Comparison of ENCODE assay signal across 12 mouse cellular contexts in genomic region chr4:118149956-118150680, GRCm38 (mm10). TPM values are rescaled to one million over a fixed set of nuclear protein-coding genes. Genes with fewer than 3 reads are reported as not detected.
DNase-seq lines count a peak whose midpoint lies in the region; TF ChIP-seq lines count a peak whose summit lies in the region.
"Had no signal": no experiment of that assay in that cellular context is flagged by ENCODE, and none has a peak within 500 bp of the region (broad histone marks: within the 10 kb centered on the region; RNA-seq: fewer than 3 reads in every experiment).

No protein-coding gene starts in this region.

- peak; percentile 80 for DNase-seq in gastrocnemius, adult 2 months
- DNase-seq in gastrocnemius, postnatal 14 days = no peak
- no peak for DNase-seq in left cerebral cortex, adult 2 months (ENCODE audit: extremely low spot score in 1 of 2, low spot score in 2 of 2)
- no peak for DNase-seq in left cerebral cortex, postnatal 14 days (ENCODE audit: low spot score in 2 of 2)
- peak; percentile 78 to 83 for DNase-seq in cerebellum, postnatal 10 days
- DNase-seq in retina, embryonic 14.5 days (ENCODE audit: low spot score) = peak; percentile 60
- DNase-seq in thymus, postnatal 10 days (ENCODE audit: low spot score in 2 of 2) = no peak
- no peak for DNase-seq in urinary bladder, adult 18-20 months (ENCODE audit: low spot score in 2 of 2)
- DNase-seq: adrenal gland, postnatal 14 days; kidney, adult 9 months had no signal

- H3K27ac ChIP-seq in gastrocnemius, adult 2 months = peak overlapping the region; percentile 95
- H3K27ac ChIP-seq in left cerebral cortex, adult 2 months = peak overlapping the region; percentile 6; the same call in 1 of the 2 replicates
- H3K27ac ChIP-seq: embryonic facial prominence, embryonic 12.5 days; liver, embryonic 12.5 days had no signal

- no peak for TF ChIP-seq CTCF in gastrocnemius, adult 2 months (IDR thresholded peaks at IDR 0.05)
- no peak for TF ChIP-seq CTCF in left cerebral cortex, adult 2 months (IDR thresholded peaks at IDR 0.05)

- peak overlapping the region; percentile 36 for H3K4me3 ChIP-seq in gastrocnemius, adult 2 months
- H3K4me3 ChIP-seq in left cerebral cortex, adult 2 months = no peak overlapping the region
- H3K4me3 ChIP-seq: embryonic facial prominence, embryonic 12.5 days; liver, embryonic 12.5 days had no signal

- intact Hi-C loops in gastrocnemius, adult 2 months (cut with DNase I) = loop anchor here (1.0 kb wide), 1 partner anchor 237 kb away; no protein-coding TSS in a partner anchor
- intact Hi-C loops in gastrocnemius, postnatal 14 days (cut with DNase I; ENCODE audit: low total_unique reads) = no loop called here
- intact Hi-C loops in left cerebral cortex, adult 2 months (cut with DNase I) = loop anchor here (5.0 kb wide), 1 partner anchor 142 kb away; the partner anchor contains the start of gene Ptprf
- intact Hi-C loops in left cerebral cortex, postnatal 14 days (cut with DNase I) = no loop called here

RNA-seq across cellular contexts. Expression of gene St3gal3, which starts 15.4 kb away (rescaled TPM):
- total RNA-seq in gastrocnemius, adult 2 months (2021) = 10 to 100 TPM; 73.4 to 75.0 TPM
- total RNA-seq in gastrocnemius, postnatal 14 days (2021) = 10 to 100 TPM; 50.0 to 56.1 TPM
- 10 to 100 TPM; 46.0 to 47.4 TPM for total RNA-seq in left cerebral cortex, adult 2 months (2021)
- 10 to 100 TPM; 41.4 to 45.3 TPM for total RNA-seq in left cerebral cortex, postnatal 14 days (2021)

RNA-seq across cellular contexts. Expression of gene Kdm4a, which starts 29.7 kb away (rescaled TPM):
- total RNA-seq in gastrocnemius, adult 2 months (2021) = 10 to 100 TPM; 18.0 to 34.4 TPM
- total RNA-seq in gastrocnemius, postnatal 14 days (2021) = 10 to 100 TPM; 21.4 to 26.2 TPM
- total RNA-seq in left cerebral cortex, adult 2 months (2021) = 10 to 100 TPM; 39.6 to 41.0 TPM
- 10 to 100 TPM; 46.2 to 49.5 TPM for total RNA-seq in left cerebral cortex, postnatal 14 days (2021)

Comparison
In these comparisons a context has a peak if more than half of its experiments do, and no peak if none do; other contexts are left out.
1. DNase-seq: peak in gastrocnemius, adult 2 months (single experiment), cerebellum, postnatal 10 days (2 of 2) and retina, embryonic 14.5 days (single experiment); none in gastrocnemius, postnatal 14 days (single experiment), left cerebral cortex, adult 2 months (0 of 2), left cerebral cortex, postnatal 14 days (0 of 2), thymus, postnatal 10 days (0 of 2) and urinary bladder, adult 18-20 months (0 of 2).
2. intact Hi-C loops: an anchor here in gastrocnemius, adult 2 months (1.0 kb wide) and left cerebral cortex, adult 2 months (5.0 kb wide); none called in gastrocnemius, postnatal 14 days and left cerebral cortex, postnatal 14 days.